Mouse (Mus musculus) cortical plate, adult 2 months (tissue): ENCODE data around the gene Scrt2.

ENCODE experiments used
- CTCF ChIP-seq: fragments of 200-500 bp; IDR thresholded peaks from 2 replicates; pipeline ENCODE4 v1.5.1; 2011; ENCODE audit warnings: mild to moderate bottlenecking, control low read depth, low read length; ENCODE audit not compliant: insufficient read depth; ENCODE audit errors: extremely low read depth
- POLR2A ChIP-seq: fragments of 200-500 bp; IDR thresholded peaks from 2 replicates; pipeline ENCODE4 v1.6.1; 2011; ENCODE audit warnings: mild to moderate bottlenecking, low read length, control low read depth; ENCODE audit not compliant: insufficient read depth; ENCODE audit errors: extremely low read depth

GRCm38 (mm10) chr2:152114057-152114975 lies 33.0 kb downstream of the Scrt2 start:
- TF ChIP-seq POLR2A (no peak), CTCF (no peak)
